Mouse (Mus musculus): ENCODE results near the gene B430306N03Rik.

- TF ChIP-seq MYOG (IDR thresholded peaks at IDR 0.05; ENCODE audit: control insufficient read depth, extremely low read depth, insufficient read length) (no peak), MAX (IDR thresholded peaks at IDR 0.05) (no peak), CTCF (IDR thresholded peaks at IDR 0.05; ENCODE audit: control insufficient read depth, insufficient read depth, insufficient read length) (no peak), CEBPB (IDR thresholded peaks at IDR 0.05; ENCODE audit: low read depth) (no peak), FOSL1 (IDR thresholded peaks at IDR 0.05; ENCODE audit: insufficient read depth, low read length, poor library complexity, severe bottlenecking) (no peak), MYOD1 (IDR thresholded peaks at IDR 0.05; ENCODE audit: control insufficient read depth, insufficient read length, low read depth) (no peak)
Measured at GRCm38 (mm10) chr17:48299756-48300155, 16.2 kb upstream of the B430306N03Rik start.
